Mouse (Mus musculus): ENCODE data around the gene Dct. TPM values are rescaled to one million over a fixed set of nuclear protein-coding genes. Genes with fewer than 3 reads are reported as not detected.

Gene Dct
- polyA plus RNA-seq, 1 experiment from 2014 or later: 6.1 TPM

GRCm38 (mm10) chr14:118050431-118050830 lies 1.6 kb downstream of the Dct start:
- ATAC-seq: no peak
- 66% methylated on average over 10 of the region's 10 CpGs for WGBS
- H3K4me2 ChIP-seq (replicated peaks; ENCODE audit: low read depth): no peak overlapping the region
- H3K4me3 ChIP-seq (ENCODE audit: low read depth, low read length): no peak overlapping the region
- TF ChIP-seq CTCF (IDR thresholded peaks at IDR 0.05; ENCODE audit: low read depth): no peak
- H3K36me3 ChIP-seq (ENCODE audit: control insufficient read depth, insufficient read depth): no peaks in the 10 kb centered on the region
- H3K9ac ChIP-seq (ENCODE audit: low read depth, low read length): no peak overlapping the region
- no peak overlapping the region for H3K27ac ChIP-seq (ENCODE audit: low read depth, low read length)
- no peaks in the 10 kb centered on the region for H3K9me3 ChIP-seq (ENCODE audit: control insufficient read depth)
- H3K27me3 ChIP-seq (replicated peaks; ENCODE audit: control insufficient read depth, insufficient read depth, low read length): no peaks in the 10 kb centered on the region
- peaks cover 3% of the 10 kb centered on the region for H3K4me1 ChIP-seq (replicated peaks; ENCODE audit: control insufficient read depth, insufficient read depth, low read length)

GRCm38 (mm10) chr14:118049648-118050238 lies 2.3 kb downstream of the Dct start:
- no peak for ATAC-seq
- Histone ChIP-seq H3K9ac (ENCODE audit: low read depth, low read length) (no peak overlapping the region), H3K36me3 (ENCODE audit: control insufficient read depth, insufficient read depth) (no peaks in the 10 kb centered on the region), H3K27ac (ENCODE audit: low read depth, low read length) (no peak overlapping the region), H3K27me3 (replicated peaks; ENCODE audit: control insufficient read depth, insufficient read depth, low read length) (no peaks in the 10 kb centered on the region), H3K9me3 (ENCODE audit: control insufficient read depth) (no peaks in the 10 kb centered on the region), H3K4me2 (replicated peaks; ENCODE audit: low read depth) (no peak overlapping the region), H3K4me3 (ENCODE audit: low read depth, low read length) (no peak overlapping the region), H3K4me1 (replicated peaks; ENCODE audit: control insufficient read depth, insufficient read depth, low read length) (peaks cover 3% of the 10 kb centered on the region)
- no peak for TF ChIP-seq CTCF (IDR thresholded peaks at IDR 0.05; ENCODE audit: low read depth)
- 58% methylated on average over 12 of the region's 12 CpGs for WGBS

DNA sequence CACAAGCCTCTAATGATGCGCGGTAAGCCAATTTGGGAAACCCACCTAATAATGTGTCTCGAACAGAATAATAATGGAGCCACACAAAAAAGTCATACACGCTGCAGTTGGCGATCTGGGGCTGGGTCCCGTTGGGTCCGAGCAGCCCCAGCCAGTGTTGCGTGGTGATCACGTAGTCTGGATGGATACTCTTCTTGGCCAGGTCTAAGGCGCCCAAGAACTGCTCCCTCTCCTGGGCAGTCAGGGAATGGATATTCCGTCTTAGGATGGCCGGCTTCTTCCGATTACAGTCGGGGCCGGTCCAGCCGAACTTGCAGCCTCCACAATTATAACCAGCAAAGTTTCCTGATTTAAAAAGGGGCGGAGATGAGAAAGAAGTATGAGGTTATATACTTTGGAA lies 9.1 kb downstream of the Dct start:
- Histone ChIP-seq H3K27ac (ENCODE audit: low read depth, low read length) (no peak overlapping the region), H3K4me2 (replicated peaks; ENCODE audit: low read depth) (no peak overlapping the region), H3K4me3 (ENCODE audit: low read depth, low read length) (no peak overlapping the region), H3K4me1 (replicated peaks; ENCODE audit: control insufficient read depth, insufficient read depth, low read length) (no peaks in the 10 kb centered on the region), H3K9ac (ENCODE audit: low read depth, low read length) (no peak overlapping the region), H3K9me3 (ENCODE audit: control insufficient read depth) (no peaks in the 10 kb centered on the region), H3K27me3 (replicated peaks; ENCODE audit: control insufficient read depth, insufficient read depth, low read length) (no peaks in the 10 kb centered on the region), H3K36me3 (ENCODE audit: control insufficient read depth, insufficient read depth) (no peaks in the 10 kb centered on the region)
- peak; percentile 49 for TF ChIP-seq CTCF (IDR thresholded peaks at IDR 0.05; ENCODE audit: low read depth)
- no peak for ATAC-seq
- 91% methylated on average over 17 of the region's 17 CpGs for WGBS

DNA sequence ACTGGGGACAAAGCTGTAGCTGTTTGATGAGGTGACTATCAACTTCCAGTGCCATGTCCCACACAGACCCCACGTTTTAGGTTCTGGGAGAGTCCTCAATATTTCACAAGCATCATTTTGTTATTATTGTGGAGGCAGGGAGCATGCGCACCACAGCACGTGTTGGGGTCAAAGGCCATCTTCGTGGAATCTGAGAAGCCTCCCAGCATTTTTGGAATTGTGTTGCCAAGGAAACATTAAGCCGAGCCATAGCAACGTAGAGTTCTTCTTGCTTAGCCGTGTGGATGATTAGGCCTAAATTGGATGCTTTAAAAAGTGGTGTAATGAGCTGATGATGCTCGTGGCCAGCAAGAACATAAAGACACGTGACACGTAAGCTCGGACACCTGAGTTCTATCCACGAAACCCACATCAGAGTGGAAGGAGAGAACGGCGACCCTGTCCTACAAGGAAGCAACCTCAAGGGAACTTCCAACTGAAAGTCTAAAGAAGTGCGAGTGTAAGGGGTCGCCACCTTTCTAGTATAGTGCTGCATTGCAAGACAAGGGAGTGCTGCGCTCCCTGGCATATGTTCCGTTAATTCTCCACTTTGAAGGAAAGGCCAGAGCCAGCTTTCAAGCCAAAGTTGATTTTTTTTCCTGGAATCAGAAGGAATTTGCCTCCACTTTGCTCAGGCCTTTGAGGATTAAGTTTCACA lies 9.8 kb downstream of the Dct start:
- no peaks in the 10 kb centered on the region for H3K4me1 ChIP-seq (replicated peaks; ENCODE audit: control insufficient read depth, insufficient read depth, low read length)
- no peak for ATAC-seq
- no peak overlapping the region for H3K4me2 ChIP-seq (replicated peaks; ENCODE audit: low read depth)
- no peaks in the 10 kb centered on the region for H3K27me3 ChIP-seq (replicated peaks; ENCODE audit: control insufficient read depth, insufficient read depth, low read length)
- no peak overlapping the region for H3K27ac ChIP-seq (ENCODE audit: low read depth, low read length)
- H3K4me3 ChIP-seq (ENCODE audit: low read depth, low read length): no peak overlapping the region
- H3K36me3 ChIP-seq (ENCODE audit: control insufficient read depth, insufficient read depth): no peaks in the 10 kb centered on the region
- H3K9ac ChIP-seq (ENCODE audit: low read depth, low read length): no peak overlapping the region
- H3K9me3 ChIP-seq (ENCODE audit: control insufficient read depth): no peaks in the 10 kb centered on the region
- WGBS: 84% methylated on average over 18 of the region's 18 CpGs
- no peak for TF ChIP-seq CTCF (IDR thresholded peaks at IDR 0.05; ENCODE audit: low read depth)

- 84% methylated on average over 7 of the region's 7 CpGs for WGBS
- H3K27me3 ChIP-seq (replicated peaks; ENCODE audit: control insufficient read depth, insufficient read depth, low read length): no peaks in the 10 kb centered on the region
Observed at GRCm38 (mm10) chr14:118040550-118041250, 11.3 kb downstream of the Dct start.

DNA sequence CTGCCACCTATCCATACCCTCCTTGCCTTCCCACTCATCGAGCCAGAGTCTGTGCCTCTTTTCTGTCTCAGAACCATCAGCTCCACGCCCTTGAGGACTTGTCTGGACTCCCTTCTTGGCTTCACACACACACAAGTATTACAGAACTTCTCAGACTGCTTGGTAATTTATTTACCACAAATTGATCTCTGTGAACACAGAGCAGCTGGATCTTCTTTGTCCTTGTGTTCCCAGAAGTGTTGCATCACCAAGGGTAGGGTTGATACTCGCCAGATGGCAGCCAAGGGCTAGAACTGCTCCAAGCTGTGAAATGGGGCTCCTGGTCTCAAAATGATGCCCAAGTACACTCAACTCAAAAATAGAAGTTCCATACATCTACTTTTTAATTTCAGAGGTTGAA lies 13.0 kb downstream of the Dct start:
- 53% methylated on average over 3 of the region's 3 CpGs for WGBS
- no peak overlapping the region for H3K9ac ChIP-seq (ENCODE audit: low read depth, low read length)
- H3K27ac ChIP-seq (ENCODE audit: low read depth, low read length): no peak overlapping the region
- H3K9me3 ChIP-seq (ENCODE audit: control insufficient read depth): no peaks in the 10 kb centered on the region
- peak; percentile 64 for TF ChIP-seq CTCF (IDR thresholded peaks at IDR 0.05; ENCODE audit: low read depth)
- no peaks in the 10 kb centered on the region for H3K27me3 ChIP-seq (replicated peaks; ENCODE audit: control insufficient read depth, insufficient read depth, low read length)
- H3K4me2 ChIP-seq (replicated peaks; ENCODE audit: low read depth): no peak overlapping the region
- no peak overlapping the region for H3K4me3 ChIP-seq (ENCODE audit: low read depth, low read length)
- H3K36me3 ChIP-seq (ENCODE audit: control insufficient read depth, insufficient read depth): no peaks in the 10 kb centered on the region
- ATAC-seq: peak; percentile 54; the same call in 1 of the 2 replicates
- no peaks in the 10 kb centered on the region for H3K4me1 ChIP-seq (replicated peaks; ENCODE audit: control insufficient read depth, insufficient read depth, low read length)

More at GRCm38 (mm10) chr14:118040550-118041250, 11.3 kb downstream of the Dct start:
- H3K4me3 ChIP-seq (ENCODE audit: low read depth, low read length): no peak overlapping the region
- H3K9ac ChIP-seq (ENCODE audit: low read depth, low read length): no peak overlapping the region
- no peaks in the 10 kb centered on the region for H3K9me3 ChIP-seq (ENCODE audit: control insufficient read depth)
- no peak overlapping the region for H3K4me2 ChIP-seq (replicated peaks; ENCODE audit: low read depth)
- no peaks in the 10 kb centered on the region for H3K36me3 ChIP-seq (ENCODE audit: control insufficient read depth, insufficient read depth)
- no peak for TF ChIP-seq CTCF (IDR thresholded peaks at IDR 0.05; ENCODE audit: low read depth)
- no peak for ATAC-seq
- no peaks in the 10 kb centered on the region for H3K4me1 ChIP-seq (replicated peaks; ENCODE audit: control insufficient read depth, insufficient read depth, low read length)
- no peak overlapping the region for H3K27ac ChIP-seq (ENCODE audit: low read depth, low read length)
